Mouse (Mus musculus): Measurements from ENCODE around the gene Col9a1. TPM values are rescaled to one million over a fixed set of nuclear protein-coding genes. Genes with fewer than 3 reads are reported as not detected.

Gene Col9a1
- polyA plus RNA-seq, 1 experiment from 2014 or later, result 1.8 TPM

DNA sequence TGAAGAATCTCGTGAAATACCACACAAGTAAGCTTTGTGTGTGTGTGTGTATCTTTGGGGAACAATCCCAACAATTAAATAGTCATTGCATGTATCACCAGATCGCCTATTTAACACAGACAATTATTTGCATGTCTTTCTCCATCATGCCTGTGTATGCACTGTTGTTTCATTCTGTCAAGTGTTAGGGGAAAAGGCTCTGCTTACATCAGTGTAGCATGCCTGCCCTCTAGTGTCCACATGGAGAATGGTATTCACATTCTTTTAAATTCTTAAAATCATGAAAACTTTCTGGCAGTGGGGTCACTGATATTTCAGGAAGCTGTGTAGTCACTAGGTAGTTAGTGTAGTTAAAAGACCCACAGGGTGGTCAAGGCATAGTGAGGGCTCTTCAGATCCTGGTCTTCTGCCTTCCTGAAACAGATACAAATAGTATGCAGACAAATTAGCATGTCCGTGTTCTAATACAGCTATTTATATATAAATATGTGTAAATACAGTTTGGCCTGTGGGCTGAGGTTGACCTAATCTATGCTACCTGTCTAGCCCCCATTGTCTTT lies 71.8 kb downstream of the Col9a1 start:
- WGBS, result 42% methylated on average over 3 of the region's 3 CpGs
- H3K4me1 ChIP-seq (ENCODE audit: control insufficient read depth, insufficient read depth, low read length), result peaks cover 13% of the 10 kb centered on the region
- no peaks in the 10 kb centered on the region for H3K9me3 ChIP-seq (replicated peaks; ENCODE audit: control insufficient read depth, low read length, poor library complexity, severe bottlenecking)
- ATAC-seq, result peak; percentile 87
- H3K27ac ChIP-seq (ENCODE audit: low read length), result peak overlapping the region; percentile 73
- peak overlapping the region; percentile 38 for H3K9ac ChIP-seq (ENCODE audit: low read depth, low read length)
- no peak overlapping the region for H3K4me2 ChIP-seq (ENCODE audit: low read length)
- H3K36me3 ChIP-seq (ENCODE audit: control insufficient read depth, insufficient read depth, low read length), result no peaks in the 10 kb centered on the region
- no peak overlapping the region for H3K4me3 ChIP-seq (ENCODE audit: low read depth, low read length)
- no peaks in the 10 kb centered on the region for H3K27me3 ChIP-seq (ENCODE audit: control insufficient read depth, insufficient read depth, low read depth, low read length)

DNA sequence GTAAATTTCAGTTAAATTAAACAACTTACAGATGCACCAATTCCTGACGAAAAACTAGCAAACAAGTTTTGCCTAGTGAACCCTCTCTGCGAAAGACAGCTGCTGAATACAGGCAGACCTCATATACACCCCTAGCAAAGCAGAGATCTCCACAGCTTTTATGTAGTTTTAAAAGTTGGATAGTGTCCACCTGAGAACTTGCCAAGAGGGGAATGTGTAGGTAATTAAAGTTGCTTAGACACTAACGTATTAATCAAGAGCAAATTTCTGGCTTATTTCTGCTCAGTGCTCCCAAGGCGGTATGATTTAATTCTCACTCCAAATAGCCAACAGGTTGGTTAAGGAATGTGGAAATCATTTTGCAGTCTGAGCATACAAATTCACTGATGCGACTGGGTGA lies 80.6 kb downstream of the Col9a1 start:
- Histone ChIP-seq H3K4me2 (ENCODE audit: low read length) (no peak overlapping the region), H3K4me3 (ENCODE audit: low read depth, low read length) (no peak overlapping the region), H3K4me1 (ENCODE audit: control insufficient read depth, insufficient read depth, low read length) (no peaks in the 10 kb centered on the region), H3K9me3 (replicated peaks; ENCODE audit: control insufficient read depth, low read length, poor library complexity, severe bottlenecking) (no peaks in the 10 kb centered on the region), H3K36me3 (ENCODE audit: control insufficient read depth, insufficient read depth, low read length) (no peaks in the 10 kb centered on the region), H3K27me3 (ENCODE audit: control insufficient read depth, insufficient read depth, low read depth, low read length) (no peaks in the 10 kb centered on the region), H3K9ac (ENCODE audit: low read depth, low read length) (no peak overlapping the region), H3K27ac (ENCODE audit: low read length) (no peak overlapping the region)
- no peak for ATAC-seq
- WGBS, result 83% methylated on average over 5 of the region's 5 CpGs

DNA sequence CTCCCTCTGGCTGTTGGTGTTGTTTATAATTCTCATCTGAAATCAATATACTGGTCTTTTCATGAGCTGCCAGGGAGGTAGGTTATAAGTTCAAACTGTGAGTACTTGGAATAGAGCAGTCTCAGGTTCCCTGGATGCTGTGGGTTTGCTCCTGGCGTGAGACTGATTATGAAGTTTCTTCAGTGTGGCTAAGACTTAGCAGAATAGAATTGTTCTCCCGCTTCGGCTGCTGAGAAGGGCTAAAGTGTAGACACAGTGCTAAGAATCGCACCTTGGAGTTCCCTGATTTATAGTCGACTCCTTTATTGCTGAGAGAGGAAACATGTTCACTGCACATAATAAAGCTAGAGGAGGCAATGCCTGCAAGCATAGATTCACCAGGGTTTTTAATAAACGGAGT lies 82.0 kb downstream of the Col9a1 start:
- no peak for ATAC-seq
- H3K9ac ChIP-seq (ENCODE audit: low read depth, low read length), result no peak overlapping the region

DNA sequence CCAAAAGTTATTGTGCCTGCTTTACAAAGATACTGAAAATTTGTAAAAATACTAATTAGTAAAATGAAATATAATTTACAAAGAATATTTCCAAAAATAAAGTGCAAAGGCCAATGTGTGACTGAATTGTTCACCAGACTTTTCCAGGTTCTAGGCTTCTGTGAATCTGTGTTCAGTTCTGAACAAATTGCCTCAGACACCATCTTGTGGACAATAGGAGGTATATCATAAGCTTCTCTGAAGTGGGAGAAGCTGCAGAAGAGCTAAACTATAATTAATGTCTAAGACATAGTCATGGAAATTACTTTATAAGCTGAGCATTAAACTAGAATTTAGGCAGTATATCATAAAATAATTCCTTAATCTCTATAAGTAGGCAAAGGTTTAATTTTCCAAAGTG lies 83.8 kb downstream of the Col9a1 start:
- no peak overlapping the region for H3K4me2 ChIP-seq (ENCODE audit: low read length)
- H3K27ac ChIP-seq (ENCODE audit: low read length), result no peak overlapping the region
- H3K4me1 ChIP-seq (ENCODE audit: control insufficient read depth, insufficient read depth, low read length), result no peaks in the 10 kb centered on the region
- no peak overlapping the region for H3K4me3 ChIP-seq (ENCODE audit: low read depth, low read length)
- ATAC-seq, result no peak
- no peaks in the 10 kb centered on the region for H3K9me3 ChIP-seq (replicated peaks; ENCODE audit: control insufficient read depth, low read length, poor library complexity, severe bottlenecking)
- H3K36me3 ChIP-seq (ENCODE audit: control insufficient read depth, insufficient read depth, low read length), result no peaks in the 10 kb centered on the region
- no peaks in the 10 kb centered on the region for H3K27me3 ChIP-seq (ENCODE audit: control insufficient read depth, insufficient read depth, low read depth, low read length)
- H3K9ac ChIP-seq (ENCODE audit: low read depth, low read length), result no peak overlapping the region

More for the DNA sequence above, 82.0 kb downstream of the Col9a1 start:
- H3K4me1 ChIP-seq (ENCODE audit: control insufficient read depth, insufficient read depth, low read length), result no peaks in the 10 kb centered on the region
- H3K27ac ChIP-seq (ENCODE audit: low read length), result no peak overlapping the region
- no peak overlapping the region for H3K4me2 ChIP-seq (ENCODE audit: low read length)
- H3K9me3 ChIP-seq (replicated peaks; ENCODE audit: control insufficient read depth, low read length, poor library complexity, severe bottlenecking), result no peaks in the 10 kb centered on the region
- 72% methylated on average over 6 of the region's 6 CpGs for WGBS
- no peak overlapping the region for H3K4me3 ChIP-seq (ENCODE audit: low read depth, low read length)
- no peaks in the 10 kb centered on the region for H3K36me3 ChIP-seq (ENCODE audit: control insufficient read depth, insufficient read depth, low read length)
- no peaks in the 10 kb centered on the region for H3K27me3 ChIP-seq (ENCODE audit: control insufficient read depth, insufficient read depth, low read depth, low read length)

DNA sequence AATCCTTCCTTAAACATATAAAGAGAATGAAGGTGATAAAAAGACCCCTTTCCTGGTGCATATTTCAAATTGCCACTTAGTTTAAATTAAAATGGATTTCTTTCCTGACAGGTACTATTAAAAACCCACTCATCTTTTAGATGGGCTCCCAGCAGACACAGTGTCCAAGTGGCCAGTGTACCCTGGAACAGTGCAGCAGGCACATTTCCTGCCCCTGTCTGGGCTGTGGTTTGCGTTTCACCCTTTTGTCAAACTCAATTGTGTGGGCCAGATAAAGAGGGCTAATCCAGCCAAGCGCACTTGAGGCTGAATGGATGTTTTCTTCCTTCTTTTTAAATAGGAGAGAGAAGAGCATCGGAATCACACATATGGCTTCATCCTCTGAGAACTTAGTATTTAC lies 89.6 kb downstream of the Col9a1 start:
- WGBS, result 9% methylated on average over 3 of the region's 3 CpGs
- no peaks in the 10 kb centered on the region for H3K27me3 ChIP-seq (ENCODE audit: control insufficient read depth, insufficient read depth, low read depth, low read length)
- no peak for ATAC-seq

DNA sequence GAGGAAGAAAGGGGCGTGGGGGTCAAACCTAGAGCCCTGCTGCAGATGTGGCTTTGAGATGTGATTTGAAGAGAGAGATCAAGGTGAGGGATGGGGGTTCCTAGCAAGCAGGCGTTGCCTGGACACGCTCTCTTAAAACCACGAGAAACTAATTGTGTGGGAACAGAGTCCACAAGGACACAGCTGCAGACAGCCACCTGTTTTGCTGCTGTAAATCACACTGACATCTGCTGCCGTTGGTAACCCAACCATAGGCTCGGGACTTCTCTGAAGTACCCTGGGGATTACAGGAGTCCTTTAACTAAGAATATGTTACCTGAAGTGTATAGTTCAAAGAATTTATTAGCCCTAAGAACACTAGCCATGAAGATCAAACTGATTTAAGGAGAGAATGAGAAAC lies 109.0 kb downstream of the Col9a1 start:
- ATAC-seq, result no peak
- Histone ChIP-seq H3K4me1 (ENCODE audit: control insufficient read depth, insufficient read depth, low read length) (no peaks in the 10 kb centered on the region), H3K27me3 (ENCODE audit: control insufficient read depth, insufficient read depth, low read depth, low read length) (no peaks in the 10 kb centered on the region), H3K36me3 (ENCODE audit: control insufficient read depth, insufficient read depth, low read length) (no peaks in the 10 kb centered on the region), H3K27ac (ENCODE audit: low read length) (no peak overlapping the region), H3K9me3 (replicated peaks; ENCODE audit: control insufficient read depth, low read length, poor library complexity, severe bottlenecking) (no peaks in the 10 kb centered on the region), H3K9ac (ENCODE audit: low read depth, low read length) (no peak overlapping the region), H3K4me2 (ENCODE audit: low read length) (no peak overlapping the region), H3K4me3 (ENCODE audit: low read depth, low read length) (no peak overlapping the region)
- 51% methylated on average over 6 of the region's 6 CpGs for WGBS

More for the DNA sequence above, 89.6 kb downstream of the Col9a1 start:
- H3K4me2 ChIP-seq (ENCODE audit: low read length), result no peak overlapping the region
- no peak overlapping the region for H3K9ac ChIP-seq (ENCODE audit: low read depth, low read length)
- H3K4me3 ChIP-seq (ENCODE audit: low read depth, low read length), result no peak overlapping the region
- no peaks in the 10 kb centered on the region for H3K9me3 ChIP-seq (replicated peaks; ENCODE audit: control insufficient read depth, low read length, poor library complexity, severe bottlenecking)
- no peak overlapping the region for H3K27ac ChIP-seq (ENCODE audit: low read length)
- no peaks in the 10 kb centered on the region for H3K4me1 ChIP-seq (ENCODE audit: control insufficient read depth, insufficient read depth, low read length)
- no peaks in the 10 kb centered on the region for H3K36me3 ChIP-seq (ENCODE audit: control insufficient read depth, insufficient read depth, low read length)

DNA sequence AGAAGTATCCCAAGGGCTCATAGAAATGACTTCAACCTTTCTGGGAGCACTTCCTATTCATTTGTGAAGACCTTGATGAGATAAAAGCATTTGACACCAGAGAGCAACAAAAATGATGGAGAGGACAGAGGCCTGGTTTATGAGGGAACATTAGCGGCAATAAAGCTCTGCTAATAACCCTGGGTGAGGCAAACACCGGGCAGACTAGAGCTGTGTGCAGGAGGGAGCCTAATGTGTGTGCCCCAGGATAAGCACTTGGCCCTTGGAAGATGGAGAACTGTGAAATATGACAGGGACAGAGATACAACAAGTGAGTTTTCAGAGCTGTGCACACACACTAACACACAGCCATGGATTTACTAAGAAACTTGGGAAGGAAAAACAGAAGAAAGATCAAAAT lies 115.1 kb downstream of the Col9a1 start:
- no peak for ATAC-seq

DNA sequence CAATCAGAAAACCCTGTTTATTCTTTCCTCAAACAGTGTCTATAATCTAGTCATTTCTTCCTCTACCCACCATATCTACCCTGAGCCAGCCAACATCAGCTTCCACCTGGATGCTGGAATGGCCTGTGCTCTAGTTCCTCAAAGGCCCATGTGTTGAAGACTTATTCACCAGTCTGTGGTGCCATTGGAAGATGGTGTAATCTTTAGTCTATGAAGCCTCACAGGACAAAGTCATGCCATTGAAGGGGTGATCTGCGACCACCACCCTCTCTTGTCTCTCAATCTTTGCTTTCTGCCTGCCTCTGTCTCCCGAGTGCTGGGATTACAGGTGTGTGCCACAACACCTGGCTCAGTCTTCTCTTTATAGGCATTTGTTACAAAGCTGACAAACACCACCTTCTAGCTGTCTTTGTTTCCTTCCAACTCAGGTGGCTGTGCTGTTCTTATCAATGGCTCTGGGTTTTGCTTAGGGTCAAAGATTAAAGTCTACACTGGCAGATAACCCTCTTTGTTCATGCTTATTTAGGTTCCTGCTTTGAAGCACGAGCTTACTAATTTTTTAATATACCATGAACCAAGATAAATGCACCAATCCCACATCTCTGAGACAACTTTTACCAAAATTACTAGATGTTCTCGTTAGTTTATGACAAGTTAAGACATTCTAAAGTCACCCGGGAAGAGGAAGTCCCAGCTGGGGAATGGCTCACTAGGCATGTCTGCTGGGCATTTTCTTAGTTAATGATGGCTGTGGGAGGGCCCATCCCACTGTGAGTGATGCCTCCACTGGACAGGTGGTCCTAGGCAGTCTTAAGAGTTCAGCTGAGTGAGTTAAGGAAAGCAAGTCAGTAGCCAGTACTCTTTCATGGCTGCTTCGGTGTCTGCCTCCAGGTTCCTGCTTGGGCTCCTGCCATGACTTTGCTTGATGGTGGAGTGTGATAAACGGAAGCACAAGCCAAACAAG lies 117.9 kb downstream of the Col9a1 start:
- Histone ChIP-seq H3K27me3 (ENCODE audit: control insufficient read depth, insufficient read depth, low read depth, low read length) (no peaks in the 10 kb centered on the region), H3K4me3 (ENCODE audit: low read depth, low read length) (no peak overlapping the region), H3K9me3 (replicated peaks; ENCODE audit: control insufficient read depth, low read length, poor library complexity, severe bottlenecking) (no peaks in the 10 kb centered on the region), H3K9ac (ENCODE audit: low read depth, low read length) (no peak overlapping the region), H3K4me2 (ENCODE audit: low read length) (no peak overlapping the region), H3K36me3 (ENCODE audit: control insufficient read depth, insufficient read depth, low read length) (no peaks in the 10 kb centered on the region), H3K4me1 (ENCODE audit: control insufficient read depth, insufficient read depth, low read length) (no peaks in the 10 kb centered on the region), H3K27ac (ENCODE audit: low read length) (no peak overlapping the region)
- ATAC-seq, result no peak
- WGBS, result 83% methylated on average over 7 of the region's 7 CpGs

More for the DNA sequence above, 115.1 kb downstream of the Col9a1 start:
- no peaks in the 10 kb centered on the region for H3K27me3 ChIP-seq (ENCODE audit: control insufficient read depth, insufficient read depth, low read depth, low read length)
- no peaks in the 10 kb centered on the region for H3K36me3 ChIP-seq (ENCODE audit: control insufficient read depth, insufficient read depth, low read length)
- 69% methylated on average over 2 of the region's 2 CpGs for WGBS
- H3K4me1 ChIP-seq (ENCODE audit: control insufficient read depth, insufficient read depth, low read length), result no peaks in the 10 kb centered on the region
- H3K4me2 ChIP-seq (ENCODE audit: low read length), result no peak overlapping the region
- H3K9me3 ChIP-seq (replicated peaks; ENCODE audit: control insufficient read depth, low read length, poor library complexity, severe bottlenecking), result no peaks in the 10 kb centered on the region
- H3K27ac ChIP-seq (ENCODE audit: low read length), result no peak overlapping the region
- H3K4me3 ChIP-seq (ENCODE audit: low read depth, low read length), result no peak overlapping the region
- H3K9ac ChIP-seq (ENCODE audit: low read depth, low read length), result no peak overlapping the region

DNA sequence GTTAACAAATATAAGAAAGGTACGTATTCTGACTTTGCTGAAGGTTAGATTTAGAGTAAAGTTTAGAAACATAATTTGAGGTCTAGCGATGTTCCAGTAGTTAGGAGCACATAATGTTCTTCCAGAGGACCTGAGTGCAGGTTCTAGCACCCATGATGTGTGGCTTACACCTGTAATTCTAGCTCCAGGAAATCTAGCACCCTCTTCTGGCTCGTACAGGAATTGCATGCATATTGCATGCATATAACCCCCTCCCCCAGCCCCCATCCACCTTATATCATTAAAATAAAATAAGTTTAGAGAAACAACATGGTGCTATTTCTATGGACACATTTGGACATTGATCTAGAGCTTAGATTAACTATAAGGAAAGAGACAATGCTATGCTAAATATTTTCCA lies 123.3 kb downstream of the Col9a1 start:
- no peak overlapping the region for H3K4me3 ChIP-seq (ENCODE audit: low read depth, low read length)
- 88% methylated on average over 3 of the region's 3 CpGs for WGBS
- H3K9me3 ChIP-seq (replicated peaks; ENCODE audit: control insufficient read depth, low read length, poor library complexity, severe bottlenecking), result no peaks in the 10 kb centered on the region

More for the DNA sequence above, 123.3 kb downstream of the Col9a1 start:
- no peak for ATAC-seq
- Histone ChIP-seq H3K9ac (ENCODE audit: low read depth, low read length) (no peak overlapping the region), H3K4me1 (ENCODE audit: control insufficient read depth, insufficient read depth, low read length) (0 out of 2 replicates have a peak, but pooled peaks cover 2% of the 10 kb centered on the region), H3K27ac (ENCODE audit: low read length) (no peak overlapping the region), H3K27me3 (ENCODE audit: control insufficient read depth, insufficient read depth, low read depth, low read length) (no peaks in the 10 kb centered on the region), H3K36me3 (ENCODE audit: control insufficient read depth, insufficient read depth, low read length) (no peaks in the 10 kb centered on the region), H3K4me2 (ENCODE audit: low read length) (no peak overlapping the region)

All from midbrain, embryonic 16.5 days (tissue).